Mouse (Mus musculus) kidney, embryonic 15.5 days (tissue): ENCODE measurements around the gene Iqce. TPM values are rescaled to one million over a fixed set of nuclear protein-coding genes. Genes with fewer than 3 reads are reported as not detected.

Experiments
- ATAC-seq: fragments of 200-750 bp; cut with Nextera tagmentation; replicated peaks from 2 replicates; pipeline ENCODE4 v1.8.0; 2017; ENCODE audit warnings: moderate TSS enrichment; ENCODE audit not compliant: low FRiP score
- H3K27ac ChIP-seq: fragments of 300-500 bp; sonication (generic); 2 replicates; pipeline ENCODE4 v1.5.1; 2015; ENCODE audit warnings: mild to moderate bottlenecking, inconsistent platforms
- H3K27me3 ChIP-seq: fragments of 300-500 bp; sonication (generic); 2 replicates; pipeline ENCODE4 v1.6.1; 2015; ENCODE audit warnings: inconsistent platforms
- H3K36me3 ChIP-seq: fragments of 300-500 bp; sonication (generic); 2 replicates; pipeline ENCODE4 v1.6.1; 2015; ENCODE audit warnings: inconsistent platforms
- H3K4me1 ChIP-seq: fragments of 300-500 bp; sonication (generic); 2 replicates; pipeline ENCODE4 v1.6.1; 2015; ENCODE audit warnings: inconsistent platforms
- H3K4me2 ChIP-seq: fragments of 300-500 bp; sonication (generic); 2 replicates; pipeline ENCODE4 v1.6.1; 2015; ENCODE audit warnings: moderate library complexity, mild to moderate bottlenecking, inconsistent platforms
- H3K4me3 ChIP-seq: fragments of 300-500 bp; sonication (generic); replicated peaks from 2 replicates; pipeline ENCODE4 v1.5.1; 2015; ENCODE audit warnings: mild to moderate bottlenecking, inconsistent platforms
- H3K9ac ChIP-seq: fragments of 300-500 bp; sonication (generic); 2 replicates; pipeline ENCODE4 v1.6.1; 2015; ENCODE audit warnings: mild to moderate bottlenecking, inconsistent platforms
- H3K9me3 ChIP-seq: fragments of 300-500 bp; sonication (generic); replicated peaks from 2 replicates; pipeline ENCODE4 v1.6.1; 2016; ENCODE audit warnings: inconsistent platforms
- WGBS: fragments of 180-500 bp; shearing (Covaris S2); methylation state at CpG from one replicate; pipeline ENCODE4 v1.1.7; 2015; ENCODE audit warnings: mixed read lengths; 5-methylcytosine and 5-hydroxymethylcytosine counted together
- polyA plus RNA-seq: library from polyadenylated mRNA; unstranded; fragments of >200 nt; fragmentation: Nextera tagmentation; extraction: Ambion mirVana; gene quantifications from 2 replicates; pipeline ENCODE4 v1.2.1, GENCODE M21; 2015

The Iqce gene
- polyA plus RNA-seq, 1 experiment from 2014 or later, result 25.7 TPM

GRCm38 (mm10) chr5:140615321-140616109 is 86.7 kb downstream of the Iqce start:
- Histone ChIP-seq H3K36me3 (peaks cover 36% of the 10 kb centered on the region), H3K4me2 (no peak overlapping the region), H3K9me3 (no peaks in the 10 kb centered on the region), H3K27ac (no peak overlapping the region), H3K4me1 (peaks cover 41% of the 10 kb centered on the region), H3K9ac (no peak overlapping the region), H3K4me3 (no peak overlapping the region), H3K27me3 (no peaks in the 10 kb centered on the region)
- ATAC-seq, result no peak
- 82% methylated on average over 10 of the region's 10 CpGs for WGBS

- no peak for ATAC-seq
- H3K9me3 ChIP-seq, result no peaks in the 10 kb centered on the region
- H3K27me3 ChIP-seq, result no peaks in the 10 kb centered on the region
- no peak overlapping the region for H3K9ac ChIP-seq
- H3K27ac ChIP-seq, result no peak overlapping the region
- no peak overlapping the region for H3K4me3 ChIP-seq
- H3K4me2 ChIP-seq, result no peak overlapping the region
- WGBS, result 87% methylated on average over 4 of the region's 4 CpGs
- H3K36me3 ChIP-seq, result peaks cover 36% of the 10 kb centered on the region
- peaks cover 45% of the 10 kb centered on the region for H3K4me1 ChIP-seq
These were observed 87.3 kb downstream of the Iqce start for GRCm38 (mm10) chr5:140614837-140615236.

GRCm38 (mm10) chr5:140614141-140614540 is 88.0 kb downstream of the Iqce start:
- no peak overlapping the region for H3K4me3 ChIP-seq
- peaks cover 46% of the 10 kb centered on the region for H3K4me1 ChIP-seq
- 96% methylated on average over 10 of the region's 10 CpGs for WGBS
- peaks cover 36% of the 10 kb centered on the region for H3K36me3 ChIP-seq
- H3K27me3 ChIP-seq, result no peaks in the 10 kb centered on the region
- no peaks in the 10 kb centered on the region for H3K9me3 ChIP-seq
- H3K4me2 ChIP-seq, result no peak overlapping the region
- no peak overlapping the region for H3K27ac ChIP-seq
- no peak for ATAC-seq
- H3K9ac ChIP-seq, result no peak overlapping the region

- Histone ChIP-seq H3K4me3 (peak overlapping the region; percentile 66), H3K27me3 (no peaks in the 10 kb centered on the region), H3K36me3 (peaks cover 36% of the 10 kb centered on the region), H3K4me2 (peak overlapping the region; percentile 92), H3K4me1 (peaks cover 65% of the 10 kb centered on the region), H3K27ac (peak overlapping the region; percentile 95), H3K9me3 (no peaks in the 10 kb centered on the region), H3K9ac (peak overlapping the region; percentile 21; the same call in 1 of the 2 replicates)
- ATAC-seq, result no peak
- 66% methylated on average over 18 of the region's 18 CpGs for WGBS
These were observed 90.0 kb downstream of the Iqce start for GRCm38 (mm10) chr5:140612191-140612590.

Other genes with a start within 250 kb of the Iqce start
- 21.9 and 22.4 TPM in 2 replicates for gene Chst12, start 196.8 kb downstream of the Iqce start, polyA plus RNA-seq
- gene Grifin, start 137.3 kb downstream of the Iqce start, polyA plus RNA-seq, result 0.45 TPM in 1 of 2 replicates, not detected in the other
- 32.3 and 34.5 TPM in 2 replicates for gene Lfng, start 95.1 kb downstream of the Iqce start, polyA plus RNA-seq
- gene Ttyh3, start 53.3 kb downstream of the Iqce start, polyA plus RNA-seq, result 32.3 and 39.9 TPM in 2 replicates
- 21.5 and 25.0 TPM in 2 replicates for gene Brat1, start 2.6 kb upstream of the Iqce start, polyA plus RNA-seq
- 2.1 TPM in 2 replicates for gene Amz1, start 21.7 kb upstream of the Iqce start, polyA plus RNA-seq
- 15.9 and 16.1 TPM in 2 replicates for gene Gna12, start 128.1 kb upstream of the Iqce start, polyA plus RNA-seq